Mouse (Mus musculus): Measurements from ENCODE around the gene Fes.
"Not testable (repeated sequence)": the region's sequence is repeated elsewhere in the genome, so short reads cannot be mapped to it uniquely, and the experiment has no call there.

Gene Fes

GRCm38 (mm10) chr7:80404101-80404894 lies 16.6 kb upstream of the Fes start:
- no peak for DNase-seq

GRCm38 (mm10) chr7:80403551-80403950 lies 15.8 kb upstream of the Fes start:
- peak; percentile 69 for DNase-seq

GRCm38 (mm10) chr7:80402651-80403321 lies 15.0 kb upstream of the Fes start:
- peak; percentile 60 for DNase-seq

- no peak for DNase-seq
Observed at GRCm38 (mm10) chr7:80401860-80402641, 14.3 kb upstream of the Fes start.

- DNase-seq, result no peak
Observed at GRCm38 (mm10) chr7:80401041-80401859, 13.5 kb upstream of the Fes start.

- no peak for DNase-seq
Observed at GRCm38 (mm10) chr7:80400571-80400970, 12.8 kb upstream of the Fes start.

GRCm38 (mm10) chr7:80400099-80400498 lies 12.4 kb upstream of the Fes start:
- DNase-seq, result peak; percentile 72

- no peak for DNase-seq
Observed at GRCm38 (mm10) chr7:80398654-80399444, 11.1 kb upstream of the Fes start.

- no peak for DNase-seq
Observed at GRCm38 (mm10) chr7:80397986-80398385, 10.2 kb upstream of the Fes start.

- not testable (repeated sequence) for DNase-seq
Observed at GRCm38 (mm10) chr7:80396427-80396826, 8.7 kb upstream of the Fes start.

GRCm38 (mm10) chr7:80394600-80394999 lies 6.9 kb upstream of the Fes start:
- DNase-seq, result no peak

- no peak for DNase-seq
Observed at GRCm38 (mm10) chr7:80392119-80392518, 4.4 kb upstream of the Fes start.

GRCm38 (mm10) chr7:80387033-80387632 lies 613 bp downstream of the Fes start:
- no peak for DNase-seq

- DNase-seq, result peak; percentile 80
Observed at GRCm38 (mm10) chr7:80386235-80386930, 1.4 kb downstream of the Fes start.

GRCm38 (mm10) chr7:80382919-80383318 lies 4.8 kb downstream of the Fes start:
- no peak for DNase-seq

GRCm38 (mm10) chr7:80379531-80379930 lies 8.2 kb downstream of the Fes start:
- no peak for DNase-seq

GRCm38 (mm10) chr7:80377471-80377870 lies 10.3 kb downstream of the Fes start:
- peak; percentile 78 for DNase-seq

- no peak for DNase-seq
Observed at GRCm38 (mm10) chr7:80376192-80376591, 11.6 kb downstream of the Fes start.

GRCm38 (mm10) chr7:80375376-80376039 lies 12.2 kb downstream of the Fes start:
- no peak for DNase-seq

- no peak for DNase-seq
Observed at GRCm38 (mm10) chr7:80374733-80375132, 13.0 kb downstream of the Fes start.
